Mouse (Mus musculus): ENCODE results near the gene Taar6.

Gene Taar6

DNA sequence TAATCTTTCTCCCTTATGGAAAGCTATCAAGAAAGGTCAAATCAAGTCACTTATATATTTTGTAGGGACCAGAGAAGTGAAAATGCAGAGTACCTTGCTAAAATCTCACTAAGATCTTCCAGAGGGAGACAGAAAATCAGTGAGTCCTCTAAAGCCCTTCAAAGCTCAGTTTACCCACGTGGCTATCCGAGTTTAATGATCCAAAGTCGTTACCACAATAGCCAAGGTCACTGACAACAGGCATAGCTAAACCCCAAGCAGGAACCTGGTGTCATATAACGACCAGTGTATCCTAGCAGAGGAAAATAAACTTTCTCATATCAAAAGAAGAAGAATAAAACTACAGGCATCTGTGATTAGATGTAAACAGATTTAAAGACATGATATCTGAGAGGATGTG lies 47.8 kb downstream of the Taar6 start:
- no peak for DNase-seq (ENCODE audit: low spot score in 2 of 2)
